Mouse (Mus musculus) left cerebral cortex, postnatal 10 days (tissue): Measurements from ENCODE around the gene Gm28778. TPM values are rescaled to one million over a fixed set of nuclear protein-coding genes. Genes with fewer than 3 reads are reported as not detected.

Source experiments
- DNase-seq, 2 experiments: peaks; one replicate each; pipeline ENCODE4 v3.0.0; 2021 to 2022; ENCODE audit warnings: low spot score in 2 of 2, mixed read lengths in 1 of 2; ENCODE audit errors: extremely low spot score in 1 of 2
- intact Hi-C: fragments of 180-260 bp; cut with DNase I; formaldehyde crosslinking; loops from one replicate; pipeline ENCODE4 v1.15.1; 2025
- total RNA-seq, 2 experiments: library from RNA; stranded (reverse); gene quantifications; 2 replicates each; pipeline ENCODE4 v1.2.3; 2021

Gene Gm28778
- total RNA-seq, 2 experiments from 2014 or later: not detected

GRCm38 (mm10) chr1:53358988-53359387 lies 62.1 kb downstream of the Gm28778 start:
- no peak for DNase-seq
- intact Hi-C loops: no loop called here

Other genes starting within 250 kb of the Gm28778 start
- 1 to 10 TPM; 1.7 to 2.0 TPM for gene Mstn, start 235.5 kb upstream of the Gm28778 start, total RNA-seq
- gene 1700019A02Rik, start 109.5 kb upstream of the Gm28778 start, total RNA-seq: not detected
- gene Pms1, start 93 bp upstream of the Gm28778 start, total RNA-seq: 10 to 100 TPM; 10.4 to 12.0 TPM
- 1 to 10 TPM; 5.9 to 6.7 TPM for gene Ormdl1, start within 50 bp of the Gm28778 start, total RNA-seq
- 10 to 100 TPM; 16.1 to 19.7 TPM for gene Osgepl1, start 16.5 kb downstream of the Gm28778 start, total RNA-seq
- 1 to 10 TPM in 1 of 2 experiments, not detected in 1; 8.8 TPM for gene Asdurf, start 55.5 kb downstream of the Gm28778 start, total RNA-seq
- gene Gm28551, start 55.6 kb downstream of the Gm28778 start, total RNA-seq: under 1 TPM; 0.19 to 0.30 TPM
- 10 to 100 TPM; 30.2 to 33.2 TPM for gene Asnsd1, start 55.6 kb downstream of the Gm28778 start, total RNA-seq